Mouse (Mus musculus) cerebral cortex, adult 2 months (tissue): Measurements from ENCODE around the gene Nudt3.

Experiments used
- WGBS: fragments of 180-500 bp; shearing (Covaris S2); methylation state at CpG from one replicate; pipeline ENCODE4 v1.1.7; 2018; 5-methylcytosine and 5-hydroxymethylcytosine counted together

Nudt3 gene

GRCm38 (mm10) chr17:27564391-27565162 lies 58.7 kb downstream of the Nudt3 start:
- 19% methylated on average over 20 of the region's 20 CpGs for WGBS

- 61% methylated on average over 7 of the region's 7 CpGs for WGBS
Observed at GRCm38 (mm10) chr17:27563771-27564244, 59.5 kb downstream of the Nudt3 start.

GRCm38 (mm10) chr17:27561809-27562526 lies 61.3 kb downstream of the Nudt3 start:
- 42% methylated on average over 11 of the region's 11 CpGs for WGBS

DNA sequence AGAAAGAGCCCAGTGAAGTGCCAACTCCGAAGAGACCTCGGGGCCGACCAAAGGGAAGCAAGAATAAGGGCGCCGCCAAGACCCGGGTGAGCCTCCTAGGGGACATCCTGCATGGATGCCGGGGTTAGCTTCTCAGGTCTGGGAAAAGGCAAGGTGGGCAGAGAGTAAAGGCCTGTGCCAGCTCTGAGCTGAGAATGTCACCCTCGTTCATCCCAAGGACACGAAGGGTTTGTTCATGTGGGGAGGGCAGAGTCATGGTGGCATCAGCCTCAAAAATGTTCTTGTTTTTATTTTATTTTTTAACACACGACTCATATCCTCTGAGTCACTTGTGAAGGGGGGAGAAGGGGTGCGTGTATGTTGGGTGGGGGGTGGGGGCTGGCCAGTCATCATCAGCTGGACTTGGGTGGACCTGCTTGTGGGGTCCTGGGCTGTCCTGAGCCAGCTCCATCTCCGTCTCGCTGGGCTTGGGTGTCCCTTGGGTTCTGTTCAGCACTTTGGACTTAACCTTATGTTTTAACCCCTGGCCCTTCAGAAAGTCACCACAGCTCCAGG lies 62.3 kb downstream of the Nudt3 start:
- 76% methylated on average over 13 of the region's 13 CpGs for WGBS

DNA sequence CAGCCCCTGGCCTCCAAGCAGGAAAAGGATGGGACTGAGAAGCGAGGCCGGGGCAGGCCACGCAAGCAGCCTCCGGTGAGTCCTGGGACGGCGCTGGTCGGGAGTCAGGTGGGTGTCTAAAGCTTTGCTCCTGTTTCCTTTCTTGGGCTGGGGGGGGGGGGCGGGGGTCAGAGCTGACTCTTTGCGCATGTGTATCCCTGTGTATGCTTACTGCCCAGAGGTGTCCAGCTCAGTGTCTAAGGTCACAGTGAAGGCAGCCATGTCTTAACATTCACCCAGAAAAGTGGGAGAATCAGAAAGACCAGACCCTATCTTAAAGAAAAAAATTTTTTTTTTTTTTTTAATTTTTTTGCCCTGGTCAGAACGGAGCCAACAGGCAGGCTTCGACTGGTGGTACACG lies 63.7 kb downstream of the Nudt3 start:
- WGBS = 86% methylated on average over 12 of the region's 12 CpGs

DNA sequence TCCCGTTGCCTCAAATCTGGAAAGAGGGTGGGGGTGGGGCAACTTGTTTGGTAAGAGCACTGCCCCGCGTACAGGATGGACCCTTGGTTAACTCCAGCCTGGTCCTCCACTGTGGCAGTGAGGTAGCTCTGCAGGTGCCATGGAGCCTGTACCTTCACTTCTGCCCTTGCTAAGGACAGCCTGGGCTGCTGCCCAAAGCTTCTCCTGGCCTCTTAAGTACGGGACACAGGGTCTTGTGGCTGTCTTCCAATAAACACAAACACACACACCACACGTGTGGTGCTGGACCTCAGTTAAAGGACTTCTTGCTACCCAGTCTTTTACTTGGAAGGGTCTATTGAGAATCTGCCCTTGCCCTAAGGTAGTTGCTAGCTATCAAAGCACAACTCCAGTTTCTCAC lies 64.5 kb downstream of the Nudt3 start:
- whole genome bisulfite sequencing = 50% methylated on average over 5 of the region's 5 CpGs

DNA sequence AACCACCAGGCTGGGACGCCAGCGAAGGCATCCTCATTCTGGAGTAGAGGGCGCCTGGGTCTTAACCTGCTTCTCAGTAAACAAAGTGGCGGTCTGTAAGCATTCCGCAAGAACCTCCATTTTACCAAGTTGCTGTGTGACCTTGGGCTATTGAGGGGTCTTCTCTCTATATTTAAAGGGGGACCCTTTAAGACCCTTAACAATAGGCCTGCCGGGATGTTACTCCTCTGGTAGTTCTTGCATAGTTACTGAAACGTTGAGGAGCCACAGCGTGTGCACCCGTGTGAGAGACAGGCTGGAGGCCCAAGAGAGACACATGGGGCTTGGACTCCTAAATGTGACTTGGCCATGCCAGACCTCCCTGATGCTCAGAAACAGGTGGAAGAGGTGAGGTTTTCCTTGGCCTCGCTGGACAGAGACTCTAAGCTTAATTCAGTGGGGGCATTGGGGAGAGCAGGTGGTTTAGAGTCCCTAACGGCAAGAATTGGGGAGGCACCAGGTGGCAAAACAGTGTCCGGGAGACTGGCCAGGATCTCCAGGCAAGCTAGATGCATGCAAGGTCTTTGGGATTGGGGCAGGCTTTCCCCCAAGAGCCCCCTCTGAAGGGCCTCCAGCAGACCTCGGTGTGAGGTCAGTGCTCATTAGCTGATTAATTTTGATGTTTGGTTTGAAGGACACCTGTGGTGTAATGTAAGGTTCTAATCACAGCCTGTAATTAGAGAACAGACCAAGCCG lies 65.2 kb downstream of the Nudt3 start:
- WGBS = 30% methylated on average over 14 of the region's 14 CpGs

DNA sequence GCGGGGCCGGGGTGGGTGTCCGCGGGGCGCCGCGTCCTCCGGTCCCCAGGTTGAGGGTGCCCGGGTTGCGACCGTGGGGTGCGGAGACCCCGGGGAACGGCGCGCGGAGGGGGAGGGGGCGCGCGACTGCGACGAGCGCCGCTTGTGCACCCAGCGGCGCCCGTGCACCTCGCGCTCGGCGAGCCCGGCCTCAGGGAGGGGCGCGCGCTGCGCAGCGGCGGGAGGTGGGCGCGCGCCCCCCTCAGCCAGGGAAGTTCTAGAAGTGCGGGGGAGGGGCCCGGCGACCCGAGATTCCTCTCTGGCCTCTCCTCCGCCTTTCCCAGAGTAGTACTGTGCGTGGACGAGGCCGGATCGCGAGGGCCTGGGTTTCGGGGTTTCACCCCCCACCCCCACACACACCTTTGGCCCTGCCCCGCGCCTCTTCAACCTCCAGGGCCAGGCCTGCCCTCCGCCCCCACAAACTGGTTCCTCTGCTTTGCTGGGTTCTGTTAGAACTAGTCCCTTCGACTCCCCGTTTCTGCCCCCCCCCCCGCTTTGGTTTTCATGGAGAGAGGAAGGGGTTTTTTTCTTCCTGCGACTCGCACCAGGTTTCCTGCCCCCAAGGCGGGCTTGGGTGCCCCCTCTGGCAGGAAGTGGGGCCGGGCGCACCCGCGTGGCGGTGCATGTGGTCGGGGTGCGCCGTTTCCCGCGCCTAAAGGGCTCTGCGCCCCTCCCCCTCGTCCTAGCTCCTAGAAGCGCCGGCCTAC lies 65.9 kb downstream of the Nudt3 start:
- WGBS = 2% methylated on average over 73 of the region's 75 CpGs

GRCm38 (mm10) chr17:27556315-27557011 lies 66.8 kb downstream of the Nudt3 start, which contains the start of gene Hmga1:
TSS of gene Hmga1 (plus strand) at chr17:27556497.
- under 1% methylated on average over 79 of the region's 79 CpGs for WGBS

DNA sequence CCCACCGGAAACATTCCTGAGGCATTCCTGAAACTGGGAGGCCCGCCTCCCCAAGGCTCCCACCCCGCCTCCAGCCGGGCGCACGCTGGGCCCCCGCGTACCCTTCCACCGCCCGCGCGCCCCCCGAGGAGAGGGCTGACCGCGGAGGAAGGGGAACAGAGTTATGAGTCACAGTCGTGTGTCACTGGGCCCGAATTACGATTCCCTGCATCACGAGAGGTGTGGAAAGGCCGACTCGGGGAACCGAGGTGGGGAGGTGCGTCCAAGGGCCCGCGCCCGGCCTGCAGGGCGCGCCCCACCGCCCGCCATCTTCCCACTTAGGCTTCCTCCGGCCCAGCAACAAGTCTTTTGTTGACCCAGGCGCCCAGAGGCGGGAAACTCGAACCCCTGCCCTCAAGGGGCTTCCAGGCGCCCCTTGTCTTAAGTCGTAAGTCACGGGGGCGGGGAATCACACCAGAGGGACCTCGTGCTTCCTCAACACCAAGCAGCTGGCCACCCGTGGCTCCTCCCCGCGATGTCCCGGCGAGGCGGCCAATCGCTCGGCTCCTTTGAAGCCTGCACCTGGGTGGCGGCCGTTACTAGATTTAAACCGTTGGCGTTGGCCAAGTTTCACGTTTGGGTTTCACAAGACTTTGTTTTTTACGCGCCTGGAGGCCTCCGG lies 67.7 kb downstream of the Nudt3 start:
- under 1% methylated on average over 55 of the region's 55 CpGs for WGBS

GRCm38 (mm10) chr17:27555075-27555511 lies 68.2 kb downstream of the Nudt3 start:
- WGBS = 12% methylated on average over 38 of the region's 39 CpGs

DNA sequence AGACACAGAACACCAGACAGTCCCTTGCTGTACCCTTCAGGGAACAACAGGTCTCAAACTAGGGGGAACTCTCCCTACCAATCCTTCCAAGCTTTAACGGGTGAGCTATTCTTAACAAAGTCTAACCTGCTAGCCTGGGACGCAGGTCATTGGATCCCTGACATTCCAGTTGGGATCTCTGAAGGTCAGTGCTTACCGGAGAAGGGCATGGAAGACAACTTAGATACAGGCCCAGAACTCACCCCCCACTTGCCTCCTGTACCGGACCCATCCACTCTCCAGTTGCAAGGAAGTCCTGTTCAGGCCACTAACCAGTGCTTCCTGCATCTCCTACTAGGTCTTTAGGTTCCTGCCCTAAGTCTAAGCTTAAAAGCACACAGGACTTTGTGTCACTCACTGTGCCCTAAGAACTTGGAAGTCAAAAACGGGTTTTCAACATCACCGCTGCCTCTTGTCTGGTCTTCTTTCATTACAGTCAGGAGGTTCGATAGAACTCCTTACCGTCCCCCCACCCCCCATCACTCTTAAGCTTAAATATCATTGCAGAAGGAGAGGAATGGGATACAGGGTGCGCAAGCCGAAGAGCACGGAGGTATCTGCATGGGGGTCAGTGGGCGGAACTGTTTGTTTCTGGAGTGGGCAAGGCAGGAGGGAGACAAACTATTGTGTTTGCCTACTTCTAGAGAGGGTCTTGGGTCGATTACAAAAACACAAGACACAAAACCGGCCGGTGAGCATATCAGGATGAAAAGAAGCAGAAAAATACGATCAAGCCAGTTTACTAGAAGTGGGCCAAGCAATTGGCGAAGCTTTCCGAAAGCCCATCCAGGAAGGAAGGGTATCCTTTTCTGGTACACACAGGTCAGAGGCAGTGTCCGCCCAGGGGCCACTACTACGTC lies 69.0 kb downstream of the Nudt3 start:
- 83% methylated on average over 20 of the region's 20 CpGs for WGBS

DNA sequence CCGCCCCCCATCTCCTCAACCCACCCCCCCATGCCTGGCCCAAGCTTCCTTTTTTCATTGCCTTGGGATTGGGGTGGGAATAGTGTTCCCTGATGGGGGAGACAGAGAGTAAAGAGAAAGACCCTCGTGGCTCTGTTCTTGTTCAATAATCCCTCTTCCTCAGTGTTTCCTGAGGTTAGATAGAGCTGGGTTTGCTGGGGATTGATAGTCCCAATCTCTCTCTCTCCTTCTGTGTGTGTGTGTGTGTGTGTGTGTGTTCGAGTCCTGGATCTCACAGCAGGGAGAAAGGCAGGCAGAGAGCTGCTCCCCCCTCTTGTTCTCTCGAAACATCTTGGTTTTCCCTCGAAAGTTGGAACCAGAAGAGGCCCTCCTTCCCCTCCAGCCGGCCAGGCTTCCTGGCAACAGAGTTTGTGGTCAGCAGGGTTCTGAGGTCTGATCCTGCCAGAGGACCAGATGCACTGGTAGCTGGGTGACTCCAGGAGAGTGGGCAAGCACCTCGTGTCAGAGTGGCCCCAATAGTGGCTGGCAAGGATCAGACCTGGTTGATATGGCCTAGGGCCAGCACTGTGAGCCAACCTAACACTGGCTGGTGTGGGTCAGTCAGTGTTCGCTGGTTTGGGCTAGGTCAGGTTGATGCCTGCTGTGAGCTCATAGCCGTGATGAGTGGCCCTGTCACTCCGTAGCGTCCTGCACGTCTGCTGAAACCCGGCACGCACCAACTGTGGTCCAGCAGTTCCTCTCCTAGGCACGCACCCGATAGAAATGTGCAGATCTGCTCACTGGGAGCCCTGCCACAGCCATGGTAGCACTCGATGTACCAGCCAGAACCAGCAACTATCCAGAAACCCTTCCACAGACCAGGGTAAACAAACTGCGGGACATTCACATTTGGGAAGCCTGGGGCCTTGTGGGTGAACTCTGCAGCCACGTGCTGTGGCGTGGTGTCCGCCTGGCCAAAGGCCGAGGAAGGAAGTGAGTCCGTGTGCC lies 70.8 kb downstream of the Nudt3 start:
- WGBS = 70% methylated on average over 23 of the region's 23 CpGs

- 85% methylated on average over 10 of the region's 10 CpGs for WGBS
Observed at GRCm38 (mm10) chr17:27551393-27551940, 71.8 kb downstream of the Nudt3 start.

- 72% methylated on average over 8 of the region's 8 CpGs for WGBS
Observed at GRCm38 (mm10) chr17:27549234-27549633, 74.1 kb downstream of the Nudt3 start.

GRCm38 (mm10) chr17:27547253-27547868 lies 75.9 kb downstream of the Nudt3 start:
- WGBS = 80% methylated on average over 9 of the region's 9 CpGs

DNA sequence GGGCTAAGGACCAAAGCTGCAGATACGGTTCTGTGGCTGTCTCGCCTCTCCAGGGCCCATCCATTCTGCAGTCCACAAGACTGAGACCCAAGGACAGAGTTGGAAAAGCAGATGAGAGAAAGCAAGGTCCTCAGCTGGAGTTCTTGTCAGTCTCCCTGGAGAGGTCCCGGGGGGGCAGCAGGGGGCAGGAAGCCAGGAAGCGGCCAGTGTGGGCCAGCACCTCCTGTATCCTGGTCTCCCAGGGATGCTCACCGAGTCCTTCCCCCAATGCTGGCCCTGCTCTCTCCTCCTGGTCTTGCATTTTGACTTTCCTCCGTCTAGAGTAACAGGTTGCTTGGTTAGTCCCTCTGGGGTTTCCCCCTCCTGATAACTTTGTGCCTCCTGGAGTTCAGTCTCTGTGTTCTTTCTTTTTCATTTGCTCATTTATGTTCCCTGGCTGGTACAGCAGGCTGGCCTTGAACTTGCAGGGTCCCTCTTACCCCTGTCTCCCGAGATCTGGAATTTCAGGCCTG lies 76.7 kb downstream of the Nudt3 start:
- WGBS = 84% methylated on average over 7 of the region's 7 CpGs
